Mouse (Mus musculus) MEL (cell line): ENCODE data around the gene Gm20696. TPM values are rescaled to one million over a fixed set of nuclear protein-coding genes. Genes with fewer than 3 reads are reported as not detected.

Experiments
- DNase-seq: peaks from one replicate; pipeline ENCODE4 v3.0.0; 2011; ENCODE audit warnings: low read depth, low spot score
- H3K27ac ChIP-seq: 2 replicates; pipeline ENCODE4 v1.5.1; 2012; ENCODE audit warnings: low read depth, mild to moderate bottlenecking, control low read depth, low read length, moderate library complexity; ENCODE audit not compliant: control insufficient read depth
- H3K27me3 ChIP-seq, 2 experiments: fragments of 150-350 bp in 1 of 2; sonication (generic) in 1 of 2; 2 replicates each; pipeline ENCODE4 v1.6.1; 2012; ENCODE audit warnings: low read length in 2 of 2, mild to moderate bottlenecking in 2 of 2, improper control_type of control experiment in 1 of 2, moderate library complexity in 1 of 2; ENCODE audit not compliant: insufficient read depth in 2 of 2, control insufficient read depth in 1 of 2
- H3K36me3 ChIP-seq, 2 experiments: 2 replicates each; pipeline ENCODE4 v1.6.1; 2012 to 2014; ENCODE audit warnings: low read length in 2 of 2, improper control_type of control experiment in 1 of 2, inconsistent platforms in 1 of 2, mild to moderate bottlenecking in 1 of 2; ENCODE audit not compliant: insufficient read depth in 2 of 2, control insufficient read depth in 1 of 2
- H3K4me1 ChIP-seq, 2 experiments: fragments of 150-350 bp in 1 of 2; sonication (generic) in 1 of 2; 2 replicates each; pipeline ENCODE4 v1.6.1; 2012; ENCODE audit warnings: low read length in 2 of 2, improper control_type of control experiment in 1 of 2, mild to moderate bottlenecking in 1 of 2; ENCODE audit not compliant: insufficient read depth in 2 of 2, control insufficient read depth in 1 of 2
- H3K4me3 ChIP-seq, 2 experiments: fragments of 150-350 bp in 1 of 2; sonication (generic) in 1 of 2; 2 replicates each; pipeline ENCODE4 v1.5.1; 2012; ENCODE audit warnings: low read depth in 2 of 2, low read length in 2 of 2, mild to moderate bottlenecking in 2 of 2, moderate library complexity in 2 of 2, control low read depth in 1 of 2, improper control_type of control experiment in 1 of 2; ENCODE audit not compliant: control insufficient read depth in 1 of 2, insufficient read depth in 1 of 2
- H3K79me2 ChIP-seq: 2 replicates; pipeline ENCODE4 v1.6.1; 2012; ENCODE audit warnings: mild to moderate bottlenecking, low read length, moderate library complexity; ENCODE audit not compliant: control insufficient read depth, poor library complexity, insufficient read depth
- H3K9ac ChIP-seq: 2 replicates; pipeline ENCODE4 v1.6.1; 2012; ENCODE audit warnings: low read depth, mild to moderate bottlenecking, control low read depth, low read length, moderate library complexity; ENCODE audit not compliant: control insufficient read depth, poor library complexity, severe bottlenecking
- H3K9me3 ChIP-seq: fragments of 150-350 bp; sonication (generic); replicated peaks from 2 replicates; pipeline ENCODE4 v1.6.1; 2012; ENCODE audit warnings: mild to moderate bottlenecking, low read length, improper control_type of control experiment, moderate library complexity; ENCODE audit not compliant: insufficient read depth
- BHLHE40 ChIP-seq: IDR thresholded peaks from 2 replicates; pipeline ENCODE4 v1.6.1; 2012; ENCODE audit warnings: low read depth, mild to moderate bottlenecking, inconsistent platforms, low read length, improper control_type of control experiment, borderline replicate concordance
- CTCF ChIP-seq, 3 experiments: IDR thresholded peaks in 2 of 3; conservative IDR thresholded peaks in 1 of 3; 2 replicates each; pipeline ENCODE4 v1.5.1; 2011 to 2012; ENCODE audit warnings: low read length in 3 of 3, low read depth in 2 of 3, mild to moderate bottlenecking in 2 of 3, improper control_type of control experiment in 1 of 3, inconsistent platforms in 1 of 3, mixed read lengths in 1 of 3, moderate library complexity in 1 of 3; ENCODE audit not compliant: control insufficient read depth in 1 of 3, insufficient read depth in 1 of 3, poor library complexity in 1 of 3, severe bottlenecking in 1 of 3
- EP300 ChIP-seq, 2 experiments: IDR thresholded peaks; 2 replicates each; pipeline ENCODE4 v1.6.1; 2011; ENCODE audit warnings: improper control_type of control experiment in 2 of 2, low read length in 2 of 2, low read depth in 1 of 2, mild to moderate bottlenecking in 1 of 2
- ETS1 ChIP-seq: IDR thresholded peaks from 2 replicates; pipeline ENCODE4 v1.6.1; 2012; ENCODE audit warnings: low read depth, mild to moderate bottlenecking, inconsistent platforms, low read length, improper control_type of control experiment, moderate library complexity
- GABPA ChIP-seq: IDR thresholded peaks from 2 replicates; pipeline ENCODE4 v1.6.1; 2012; ENCODE audit warnings: low read depth, mild to moderate bottlenecking, inconsistent platforms, low read length, improper control_type of control experiment, moderate library complexity
- GATA1 ChIP-seq: IDR thresholded peaks from 2 replicates; pipeline ENCODE4 v1.6.1; 2011; ENCODE audit warnings: low read depth, low read length, improper control_type of control experiment
- HCFC1 ChIP-seq: IDR thresholded peaks from 2 replicates; pipeline ENCODE4 v1.6.1; 2012; ENCODE audit warnings: low read depth, mild to moderate bottlenecking, inconsistent platforms, low read length, improper control_type of control experiment, moderate library complexity
- KAT2A ChIP-seq: conservative IDR thresholded peaks from 2 replicates; pipeline ENCODE4 v1.6.1; 2012; ENCODE audit warnings: low read depth, low read length, improper control_type of control experiment, inconsistent platforms
- MAZ ChIP-seq: IDR thresholded peaks from 2 replicates; pipeline ENCODE4 v1.6.1; 2012; ENCODE audit warnings: low read depth, mild to moderate bottlenecking, inconsistent platforms, low read length, improper control_type of control experiment
- MXI1 ChIP-seq: IDR thresholded peaks from 2 replicates; pipeline ENCODE4 v1.6.1; 2011; ENCODE audit warnings: mild to moderate bottlenecking, low read depth, low read length, improper control_type of control experiment
- MYB ChIP-seq: IDR thresholded peaks from 2 replicates; pipeline ENCODE4 v1.6.1; 2011; ENCODE audit warnings: mild to moderate bottlenecking, low read depth, low read length, improper control_type of control experiment
- NRF1 ChIP-seq: IDR thresholded peaks from 2 replicates; pipeline ENCODE4 v1.6.1; 2014; ENCODE audit warnings: low read depth, mild to moderate bottlenecking, inconsistent platforms, low read length, improper control_type of control experiment, moderate library complexity; ENCODE audit not compliant: poor library complexity, insufficient read depth, severe bottlenecking
- POLR2A ChIP-seq, 2 experiments: IDR thresholded peaks; 2 replicates each; pipeline ENCODE4 v1.6.1; 2011 to 2012; ENCODE audit warnings: low read length in 2 of 2, mild to moderate bottlenecking in 2 of 2, control low read depth in 1 of 2, improper control_type of control experiment in 1 of 2, low read depth in 1 of 2, moderate library complexity in 1 of 2; ENCODE audit not compliant: control insufficient read depth in 1 of 2, insufficient read depth in 1 of 2, poor library complexity in 1 of 2
- RCOR1 ChIP-seq: IDR thresholded peaks from 2 replicates; pipeline ENCODE4 v1.6.1; 2012; ENCODE audit warnings: low read depth, mild to moderate bottlenecking, inconsistent platforms, low read length, improper control_type of control experiment
- SMC3 ChIP-seq: IDR thresholded peaks from 2 replicates; pipeline ENCODE4 v1.6.1; 2011; ENCODE audit warnings: low read depth, low read length, improper control_type of control experiment
- TAL1 ChIP-seq: IDR thresholded peaks from 2 replicates; pipeline ENCODE4 v1.6.1; 2012; ENCODE audit warnings: mild to moderate bottlenecking, inconsistent platforms, low read length, moderate library complexity, mixed read lengths
- TBP ChIP-seq: IDR thresholded peaks from 2 replicates; pipeline ENCODE4 v1.8.0; 2011; ENCODE audit warnings: low read depth, low read length, improper control_type of control experiment
- TCF12 ChIP-seq: IDR thresholded peaks from 2 replicates; pipeline ENCODE4 v1.6.1; 2014; ENCODE audit warnings: low read depth, mild to moderate bottlenecking, inconsistent platforms, low read length, improper control_type of control experiment, moderate library complexity
- USF1 ChIP-seq: IDR thresholded peaks from 2 replicates; pipeline ENCODE4 v1.6.1; 2014; ENCODE audit warnings: low read depth, mild to moderate bottlenecking, inconsistent platforms, low read length, improper control_type of control experiment, moderate library complexity
- ZMIZ1 ChIP-seq: IDR thresholded peaks from 2 replicates; pipeline ENCODE4 v1.6.1; 2012; ENCODE audit warnings: low read depth, mild to moderate bottlenecking, inconsistent platforms, low read length, improper control_type of control experiment, moderate library complexity
- polyA plus RNA-seq, 2 experiments: library from polyadenylated mRNA; stranded (reverse) in 1 of 2; unstranded in 1 of 2; fragments of >175 nt in 1 of 2; fragments of >200 nt in 1 of 2; gene quantifications; 2 replicates each; pipeline versions ENCODE4 v1.2.1 to v1.2.4; 2012; ENCODE audit warnings: low replicate concordance in 2 of 2, low read depth in 1 of 2; ENCODE audit not compliant: insufficient read length in 2 of 2, insufficient read depth in 1 of 2, missing spikeins in 1 of 2
- total RNA-seq: library from RNA; depleted of rRNA; stranded (reverse); fragments of 300-350 nt; gene quantifications from 2 replicates; pipeline ENCODE4 v1.2.3, GENCODE M21; 2012

Gm20696 gene
- total and polyA plus RNA-seq, 3 experiments = 0.07 to 0.39 TPM; not detected in 1

GRCm38 (mm10) chr6:99369931-99370330 is 296.7 kb downstream of the Gm20696 start:
- no peak for TF ChIP-seq BHLHE40
- TF ChIP-seq ZMIZ1 = no peak
- TF ChIP-seq USF1 = no peak
- no peak for TF ChIP-seq GABPA
- no peak for TF ChIP-seq TCF12
- no peak for DNase-seq
- H3K9me3 ChIP-seq = no peaks in the 10 kb centered on the region
- H3K9ac ChIP-seq = no peak overlapping the region
- H3K79me2 ChIP-seq = no peaks in the 10 kb centered on the region
- H3K4me3 ChIP-seq = no peak overlapping the region
- peaks cover 8 to 18% of the 10 kb centered on the region in 2 experiments for H3K4me1 ChIP-seq
- no peaks in the 10 kb centered on the region for H3K27me3 ChIP-seq
- no peak overlapping the region for H3K27ac ChIP-seq
- peaks cover 0 to 16% of the 10 kb centered on the region in 2 experiments; a peak in 2 of 4 replicates for H3K36me3 ChIP-seq

GRCm38 (mm10) chr6:99369156-99369555 is 297.4 kb downstream of the Gm20696 start:
- Histone ChIP-seq H3K27ac (no peak overlapping the region), H3K27me3 (no peaks in the 10 kb centered on the region), H3K4me3 (no peak overlapping the region), H3K36me3 (peaks cover 0 to 16% of the 10 kb centered on the region in 2 experiments; a peak in 2 of 4 replicates), H3K9ac (no peak overlapping the region), H3K4me1 (peaks cover 8 to 18% of the 10 kb centered on the region in 2 experiments), H3K9me3 (no peaks in the 10 kb centered on the region), H3K79me2 (no peaks in the 10 kb centered on the region)
- TF ChIP-seq RCOR1 (no peak), USF1 (no peak), MAZ (no peak), ETS1 (no peak), SMC3 (no peak), NRF1 (no peak), HCFC1 (no peak), EP300 (IDR thresholded peaks at IDR 0.05; ENCODE audit: low read depth in 1 of 2, low read length in 2 of 2) (no peak), POLR2A (IDR thresholded peaks at IDR 0.05; ENCODE audit: control insufficient read depth in 1 of 2, insufficient read depth in 1 of 2, low read depth in 1 of 2, low read length in 2 of 2, poor library complexity in 1 of 2) (no peak)
- no peak for DNase-seq

- no peaks in the 10 kb centered on the region for H3K9me3 ChIP-seq
- H3K27me3 ChIP-seq = no peaks in the 10 kb centered on the region
- no peak overlapping the region for H3K9ac ChIP-seq
- H3K4me3 ChIP-seq = no peak overlapping the region
- peaks cover 0 to 16% of the 10 kb centered on the region in 2 experiments; a peak in 2 of 4 replicates for H3K36me3 ChIP-seq
- DNase-seq = peak; percentile 66
- peak; percentile 74 for TF ChIP-seq GATA1
- TF ChIP-seq ETS1 = no peak; the same call in 1 of the 2 replicates
- no peak for TF ChIP-seq KAT2A
- TF ChIP-seq EP300 (IDR thresholded peaks at IDR 0.05; ENCODE audit: low read depth in 1 of 2, low read length in 2 of 2) = peak; percentile 65 to 75
- TF ChIP-seq TBP = 0 out of 2 replicates have a peak, but pooled peaks have one; percentile 13
- no peak for TF ChIP-seq CTCF (IDR thresholded peaks at IDR 0.05 in 2 of 3, conservative IDR thresholded peaks at IDR 0.05 in 1 of 3; ENCODE audit: control insufficient read depth in 1 of 3, insufficient read depth in 1 of 3, low read depth in 2 of 3, low read length in 3 of 3, poor library complexity in 1 of 3, severe bottlenecking in 1 of 3)
- 0 out of 2 replicates have a peak, but pooled peaks have one; percentile 12 for TF ChIP-seq TAL1
- TF ChIP-seq RCOR1 = peak; percentile 55; the same call in 1 of the 2 replicates
- peak; percentile 83 for TF ChIP-seq TCF12
- TF ChIP-seq MYB = no peak
- no peak for TF ChIP-seq MXI1
- peak overlapping the region; percentile 56 for H3K27ac ChIP-seq
- no peaks in the 10 kb centered on the region for H3K79me2 ChIP-seq
- H3K4me1 ChIP-seq = peaks cover 8 to 18% of the 10 kb centered on the region in 2 experiments
Measured at GRCm38 (mm10) chr6:99368118-99368753, 298.4 kb downstream of the Gm20696 start.
